Mouse (Mus musculus) myocyte (in vitro differentiated cells): ENCODE results near the gene Rer1.

ENCODE experiments used
- CEBPB ChIP-seq: IDR thresholded peaks from 2 replicates; pipeline ENCODE4 v1.6.1; 2011; ENCODE audit warnings: mild to moderate bottlenecking, moderate library complexity; ENCODE audit not compliant: poor library complexity, insufficient read depth, severe bottlenecking
- E2F4 ChIP-seq: IDR thresholded peaks from one replicate; pipeline ENCODE4 v1.6.1; 2011; ENCODE audit warnings: mild to moderate bottlenecking, control low read depth, moderate library complexity; ENCODE audit not compliant: insufficient read depth
- MAX ChIP-seq: IDR thresholded peaks from one replicate; pipeline ENCODE4 v1.6.1; 2011; ENCODE audit warnings: low read depth, mild to moderate bottlenecking, control low read depth
- MYOG ChIP-seq, 3 experiments: IDR thresholded peaks; one replicate each; pipeline ENCODE4 v1.6.1; 2011; ENCODE audit warnings: control low read depth in 2 of 3, low read depth in 2 of 3, mild to moderate bottlenecking in 2 of 3; ENCODE audit not compliant: insufficient read length in 2 of 3, control insufficient read depth in 1 of 3, insufficient read depth in 1 of 3
- POLR2A ChIP-seq: IDR thresholded peaks from one replicate; pipeline ENCODE4 v1.6.1; 2011; ENCODE audit warnings: low read depth, mild to moderate bottlenecking, control low read depth, moderate library complexity; ENCODE audit not compliant: insufficient read length
- TCF12 ChIP-seq: IDR thresholded peaks from one replicate; pipeline ENCODE4 v1.6.1; 2011; ENCODE audit warnings: mild to moderate bottlenecking, control low read depth; ENCODE audit not compliant: poor library complexity, insufficient read depth, severe bottlenecking
- TCF3 ChIP-seq: IDR thresholded peaks from one replicate; pipeline ENCODE4 v1.6.1; 2011; ENCODE audit warnings: low read depth, control low read depth; ENCODE audit not compliant: insufficient read length
- USF1 ChIP-seq: IDR thresholded peaks from one replicate; pipeline ENCODE4 v1.6.1; 2011; ENCODE audit warnings: low read depth, mild to moderate bottlenecking, control low read depth, moderate library complexity

DNA sequence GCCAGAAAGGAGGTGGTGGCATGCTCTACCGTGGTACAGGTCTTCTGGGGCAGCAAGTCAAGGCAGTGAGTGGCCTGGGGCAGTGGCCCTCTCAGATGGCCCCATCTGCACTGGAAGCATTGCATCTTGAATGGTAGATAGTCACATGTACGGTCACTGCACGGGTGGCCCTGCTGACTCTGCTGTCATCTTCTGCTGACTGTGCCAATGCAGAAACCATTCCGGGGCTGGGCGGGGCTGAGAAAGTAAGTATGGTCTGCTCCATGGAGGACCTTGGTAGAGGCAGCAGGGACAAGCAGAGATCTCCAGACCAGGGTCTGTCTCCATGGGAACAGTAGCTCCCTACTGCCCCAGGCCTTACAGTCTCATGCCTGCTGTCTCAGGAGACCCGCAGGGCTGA, 35.0 kb upstream of the Rer1 start:
- TF ChIP-seq POLR2A (no peak), USF1 (no peak), MAX (no peak), E2F4 (no peak), MYOG (IDR thresholded peaks at IDR 0.05; ENCODE audit: control insufficient read depth in 1 of 3, insufficient read depth in 1 of 3, insufficient read length in 2 of 3, low read depth in 2 of 3) (no peak), TCF3 (no peak), CEBPB (no peak), TCF12 (no peak)
